30 mouse cellular contexts compared by ENCODE assay signal in genomic region chr6:71295303-71295702, GRCm38 (mm10). TPM values are rescaled to one million over a fixed set of nuclear protein-coding genes. Genes with fewer than 3 reads are reported as not detected.
A peak's percentile ranks its signal among the peaks of the same experiment; 100 is the strongest.
DNase-seq lines count a peak whose midpoint lies in the region; ATAC-seq and TF ChIP-seq lines count a peak whose summit lies in the region.
"Had no signal": no experiment of that assay in that cellular context is flagged by ENCODE, and none has a peak within 500 bp of the region (broad histone marks: within the 10 kb centered on the region; RNA-seq: fewer than 3 reads in every experiment).

No protein-coding gene starts in this region.

- no peak overlapping the region for H3K4me3 ChIP-seq in hindbrain, postnatal 0 days (ENCODE audit: low read length)
- no peak overlapping the region for H3K4me3 ChIP-seq in hindbrain, embryonic 16.5 days (ENCODE audit: low read length)
- H3K4me3 ChIP-seq in liver, postnatal 0 days (ENCODE audit: low read depth, low read length), result no peak overlapping the region
- H3K4me3 ChIP-seq in forebrain, embryonic 14.5 days (ENCODE audit: low read depth, low read length), result no peak overlapping the region
- H3K4me3 ChIP-seq: embryonic facial prominence, embryonic 12.5 days; hindbrain, embryonic 12.5 days; limb, embryonic 10.5 days; limb, embryonic 15.5 days; midbrain, embryonic 13.5 days; neural tube, embryonic 15.5 days had no signal

- H3K4me1 ChIP-seq in hindbrain, postnatal 0 days (ENCODE audit: insufficient read depth, low read length), result no peaks in the 10 kb centered on the region
- H3K4me1 ChIP-seq in hindbrain, embryonic 16.5 days (ENCODE audit: control insufficient read depth, insufficient read depth, low read depth, low read length), result no peaks in the 10 kb centered on the region
- H3K4me1 ChIP-seq in liver, postnatal 0 days (ENCODE audit: insufficient read depth), result no peaks in the 10 kb centered on the region
- no peaks in the 10 kb centered on the region for H3K4me1 ChIP-seq in forebrain, embryonic 14.5 days (ENCODE audit: control insufficient read depth, insufficient read depth, low read length)
- H3K4me1 ChIP-seq: embryonic facial prominence, embryonic 12.5 days; hindbrain, embryonic 12.5 days; limb, embryonic 10.5 days; limb, embryonic 15.5 days; midbrain, embryonic 13.5 days; neural tube, embryonic 15.5 days had no signal

- no peak overlapping the region for H3K9ac ChIP-seq in hindbrain, postnatal 0 days (replicated peaks; ENCODE audit: low read length)
- no peak overlapping the region for H3K9ac ChIP-seq in hindbrain, embryonic 16.5 days (ENCODE audit: low read depth, low read length)
- H3K9ac ChIP-seq in liver, postnatal 0 days (replicated peaks), result no peak overlapping the region
- no peak overlapping the region for H3K9ac ChIP-seq in forebrain, embryonic 14.5 days (ENCODE audit: low read length)
- H3K9ac ChIP-seq: embryonic facial prominence, embryonic 12.5 days; hindbrain, embryonic 12.5 days; limb, embryonic 15.5 days; midbrain, embryonic 13.5 days; neural tube, embryonic 15.5 days had no signal

- no peaks in the 10 kb centered on the region for H3K9me3 ChIP-seq in hindbrain, postnatal 0 days (ENCODE audit: low read length)
- H3K9me3 ChIP-seq in hindbrain, embryonic 16.5 days (ENCODE audit: control insufficient read depth, low read length), result no peaks in the 10 kb centered on the region
- H3K9me3 ChIP-seq in liver, postnatal 0 days (ENCODE audit: low read length), result no peaks in the 10 kb centered on the region
- no peaks in the 10 kb centered on the region for H3K9me3 ChIP-seq in forebrain, embryonic 14.5 days (replicated peaks; ENCODE audit: control insufficient read depth, low read length)
- H3K9me3 ChIP-seq: embryonic facial prominence, embryonic 12.5 days; hindbrain, embryonic 12.5 days; limb, embryonic 10.5 days; limb, embryonic 15.5 days; midbrain, embryonic 13.5 days; neural tube, embryonic 15.5 days had no signal

- DNase-seq in hindbrain, postnatal 0 days (ENCODE audit: low spot score), result no peak
- DNase-seq in liver, postnatal 0 days, result no peak
- no peak for DNase-seq in liver
- DNase-seq in ES-CJ7 (ENCODE audit: low read depth, low spot score), result peak; percentile 63
- no peak for DNase-seq in embryo, embryonic 11 days
- no peak for DNase-seq in forebrain, embryonic 14.5 days (ENCODE audit: low spot score)
- DNase-seq: adrenal gland, postnatal 10 days; B cell, adult 2 months; cerebellum, adult 9-10 months; cerebellum, postnatal 36 days; gastrocnemius, postnatal 10 days; heart, postnatal 36 days; kidney, adult 2 months; kidney, postnatal 4 days; retina, postnatal 1 day; right cerebral cortex, postnatal 14 days had no signal

- 70% methylated on average over 6 of the region's 6 CpGs for WGBS in hindbrain, postnatal 0 days
- WGBS in hindbrain, embryonic 16.5 days, result 70% methylated on average over 6 of the region's 6 CpGs
- WGBS in liver, postnatal 0 days (ENCODE audit: insufficient replicate concordance), result 67% methylated on average over 6 of the region's 6 CpGs
- WGBS in forebrain, embryonic 14.5 days, result 77% methylated on average over 6 of the region's 6 CpGs

- no peaks in the 10 kb centered on the region for H3K27me3 ChIP-seq in hindbrain, postnatal 0 days (ENCODE audit: insufficient read depth, low read length)
- H3K27me3 ChIP-seq in hindbrain, embryonic 16.5 days (replicated peaks; ENCODE audit: control insufficient read depth, insufficient read depth, low read length), result no peaks in the 10 kb centered on the region
- no peaks in the 10 kb centered on the region for H3K27me3 ChIP-seq in liver, postnatal 0 days (ENCODE audit: insufficient read depth, low read length)
- H3K27me3 ChIP-seq in forebrain, embryonic 14.5 days (replicated peaks; ENCODE audit: control insufficient read depth, insufficient read depth, low read length), result no peaks in the 10 kb centered on the region
- H3K27me3 ChIP-seq: embryonic facial prominence, embryonic 12.5 days; hindbrain, embryonic 12.5 days; limb, embryonic 15.5 days; midbrain, embryonic 13.5 days; neural tube, embryonic 15.5 days had no signal

- no peaks in the 10 kb centered on the region for H3K36me3 ChIP-seq in hindbrain, postnatal 0 days (ENCODE audit: insufficient read depth, low read length)
- H3K36me3 ChIP-seq in hindbrain, embryonic 16.5 days (ENCODE audit: control insufficient read depth, insufficient read depth, low read length), result no peaks in the 10 kb centered on the region
- H3K36me3 ChIP-seq in liver, postnatal 0 days (replicated peaks; ENCODE audit: insufficient read depth, low read length), result no peaks in the 10 kb centered on the region
- no peaks in the 10 kb centered on the region for H3K36me3 ChIP-seq in forebrain, embryonic 14.5 days (ENCODE audit: control insufficient read depth, insufficient read depth, low read length)
- H3K36me3 ChIP-seq: embryonic facial prominence, embryonic 12.5 days; hindbrain, embryonic 12.5 days; limb, embryonic 10.5 days; limb, embryonic 15.5 days; midbrain, embryonic 13.5 days; neural tube, embryonic 15.5 days had no signal

- TF ChIP-seq EP300 in liver, postnatal 0 days (IDR thresholded peaks at IDR 0.05; ENCODE audit: low read depth), result no peak

- H3K4me2 ChIP-seq in hindbrain, postnatal 0 days (ENCODE audit: low read depth, low read length), result no peak overlapping the region
- H3K4me2 ChIP-seq in hindbrain, embryonic 16.5 days (ENCODE audit: low read length), result no peak overlapping the region
- no peak overlapping the region for H3K4me2 ChIP-seq in liver, postnatal 0 days (ENCODE audit: low read depth, low read length)
- H3K4me2 ChIP-seq in forebrain, embryonic 14.5 days (ENCODE audit: low read length), result no peak overlapping the region
- H3K4me2 ChIP-seq: embryonic facial prominence, embryonic 12.5 days; heart, embryonic 11.5 days; hindbrain, embryonic 12.5 days; limb, embryonic 15.5 days; midbrain, embryonic 13.5 days; neural tube, embryonic 15.5 days had no signal

- no peak for ATAC-seq in hindbrain, postnatal 0 days
- no peak for ATAC-seq in hindbrain, embryonic 16.5 days
- ATAC-seq in liver, postnatal 0 days, result no peak
- no peak for ATAC-seq in forebrain, embryonic 14.5 days
- ATAC-seq: forebrain, embryonic 16.5 days; lung, postnatal 0 days; midbrain, embryonic 13.5 days had no signal

- H3K27ac ChIP-seq in hindbrain, postnatal 0 days, result no peak overlapping the region
- no peak overlapping the region for H3K27ac ChIP-seq in hindbrain, embryonic 16.5 days (ENCODE audit: low read depth, low read length)
- H3K27ac ChIP-seq in liver, postnatal 0 days (ENCODE audit: low read depth), result no peak overlapping the region
- no peak overlapping the region for H3K27ac ChIP-seq in forebrain, embryonic 14.5 days (ENCODE audit: low read depth, low read length)
- H3K27ac ChIP-seq: embryonic facial prominence, embryonic 12.5 days; hindbrain, embryonic 12.5 days; limb, embryonic 10.5 days; limb, embryonic 15.5 days; macrophage; midbrain, embryonic 13.5 days; neural tube, embryonic 15.5 days had no signal

- TF ChIP-seq CTCF in hindbrain, postnatal 0 days (IDR thresholded peaks at IDR 0.05; ENCODE audit: low read depth), result 0 out of 2 replicates have a peak, but pooled peaks have one; percentile 2
- peak; percentile 31; the same call in 1 of the 2 replicates for TF ChIP-seq CTCF in liver, postnatal 0 days (IDR thresholded peaks at IDR 0.05; ENCODE audit: low read depth)

RNA-seq across cellular contexts. Expression of gene Krcc1, which starts 23.8 kb away (rescaled TPM):
- total RNA-seq in hindbrain, postnatal 0 days (2014; rRNA removed), result 11.2 and 11.7 TPM in 2 replicates
- polyA plus RNA-seq in hindbrain, postnatal 0 days (2015; fragmentation: Nextera tagmentation; extraction: Ambion mirVana), result 19.8 and 22.9 TPM in 2 replicates
- polyA plus RNA-seq in hindbrain, embryonic 16.5 days (2015; fragmentation: Nextera tagmentation; extraction: Ambion mirVana), result 19.2 and 20.3 TPM in 2 replicates
- polyA plus RNA-seq in liver, postnatal 0 days (2015; fragmentation: Nextera tagmentation; extraction: Ambion mirVana), result 47.0 and 49.2 TPM in 2 replicates
- polyA plus RNA-seq in forebrain, embryonic 14.5 days (2014; fragmentation: Nextera tagmentation; extraction: Ambion mirVana), result 23.6 and 24.2 TPM in 2 replicates

RNA-seq across cellular contexts. Expression of gene Smyd1, which starts 26.7 kb away (rescaled TPM):
- total RNA-seq in hindbrain, postnatal 0 days (2014; rRNA removed), result 0.89 and 1.6 TPM in 2 replicates
- polyA plus RNA-seq in hindbrain, postnatal 0 days (2015; fragmentation: Nextera tagmentation; extraction: Ambion mirVana), result 0.18 and 0.19 TPM in 2 replicates
- polyA plus RNA-seq in hindbrain, embryonic 16.5 days (2015; fragmentation: Nextera tagmentation; extraction: Ambion mirVana), result 0.21 and 0.91 TPM in 2 replicates
- polyA plus RNA-seq in liver, postnatal 0 days (2015; fragmentation: Nextera tagmentation; extraction: Ambion mirVana), result 0.22 and 0.59 TPM in 2 replicates
- 0.08 and 0.21 TPM in 2 replicates for polyA plus RNA-seq in forebrain, embryonic 14.5 days (2014; fragmentation: Nextera tagmentation; extraction: Ambion mirVana)
- total RNA-seq: granulocyte monocyte progenitor cell, adult 5-6 weeks; megakaryocyte-erythroid progenitor cell, adult 5-6 weeks had no signal
- polyA plus RNA-seq: macrophage; midbrain, embryonic 13.5 days had no signal

RNA-seq across cellular contexts. Expression of gene Cd8b1, which starts 27.3 kb away (rescaled TPM):
- not detected in 2 replicates for total RNA-seq in hindbrain, postnatal 0 days (2014; rRNA removed)
- polyA plus RNA-seq in hindbrain, postnatal 0 days (2015; fragmentation: Nextera tagmentation; extraction: Ambion mirVana), result not detected in 2 replicates
- polyA plus RNA-seq in hindbrain, embryonic 16.5 days (2015; fragmentation: Nextera tagmentation; extraction: Ambion mirVana), result not detected in 2 replicates
- 0.09 TPM in 1 of 2 replicates, not detected in the other for polyA plus RNA-seq in liver, postnatal 0 days (2015; fragmentation: Nextera tagmentation; extraction: Ambion mirVana)
- polyA plus RNA-seq in forebrain, embryonic 14.5 days (2014; fragmentation: Nextera tagmentation; extraction: Ambion mirVana), result not detected in 2 replicates
- total RNA-seq: granulocyte monocyte progenitor cell, adult 5-6 weeks; left cerebral cortex, postnatal 10 days; megakaryocyte-erythroid progenitor cell, adult 5-6 weeks had no signal
- polyA plus RNA-seq: forebrain, embryonic 16.5 days; heart, embryonic 11.5 days; hindbrain, embryonic 12.5 days; limb, embryonic 15.5 days; midbrain, embryonic 13.5 days; neural tube, embryonic 15.5 days had no signal
